In the genomic region with DNA sequence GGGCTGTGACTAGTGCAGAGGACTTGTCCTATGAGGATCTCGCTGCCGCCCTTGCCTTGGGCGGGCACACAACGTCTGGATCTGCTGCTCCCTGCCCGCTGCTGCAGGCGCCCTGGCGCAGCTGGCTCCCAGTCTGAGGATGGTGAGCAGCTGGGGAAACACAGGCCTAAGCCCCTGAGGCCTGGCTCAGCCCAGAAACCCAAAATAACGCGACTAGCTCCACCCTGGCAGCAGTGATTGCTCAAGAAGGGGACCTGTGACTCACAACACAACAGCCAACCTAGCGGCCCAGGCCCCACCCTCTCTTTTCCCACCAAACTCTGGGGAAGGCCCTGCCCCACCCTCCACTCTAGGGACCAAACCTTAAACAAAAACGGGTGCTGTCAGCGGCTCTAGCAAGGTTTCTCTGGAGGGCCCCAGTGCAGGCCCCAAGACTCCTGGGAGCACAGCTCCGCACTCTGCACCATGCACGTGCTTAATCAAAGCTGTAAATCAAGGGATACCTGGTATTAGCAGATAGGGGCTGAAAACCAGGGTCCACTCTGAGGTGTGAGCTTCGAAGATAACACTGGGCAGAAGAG, we compare ENCODE assay signal across 9 mouse cellular contexts. TPM values are rescaled to one million over a fixed set of nuclear protein-coding genes. Genes with fewer than 3 reads are reported as not detected.
DNase-seq lines count a peak whose midpoint lies in the region; ATAC-seq and TF ChIP-seq lines count a peak whose summit lies in the region.
"Had no signal": no experiment of that assay in that cellular context is flagged by ENCODE, and none has a peak within 500 bp of the region (broad histone marks: within the 10 kb centered on the region; RNA-seq: fewer than 3 reads in every experiment).

No protein-coding gene starts in this region.

- H3K27ac ChIP-seq in bone marrow, adult 2 months (ENCODE audit: control insufficient read depth, insufficient read depth, low read depth, low read length, poor library complexity) = peak overlapping the region; percentile 40; the same call in 1 of the 2 replicates
- no peak overlapping the region for H3K27ac ChIP-seq in liver, embryonic 15.5 days (replicated peaks)

- no peaks in the 10 kb centered on the region for H3K4me1 ChIP-seq in bone marrow, adult 2 months (ENCODE audit: control insufficient read depth, insufficient read depth, low read length)
- H3K4me1 ChIP-seq in liver, embryonic 15.5 days (replicated peaks) = peaks cover 56% of the 10 kb centered on the region

- no peak overlapping the region for H3K9ac ChIP-seq in liver, embryonic 15.5 days

- no peak for TF ChIP-seq POLR2A in bone marrow, adult 2 months (IDR thresholded peaks at IDR 0.05; ENCODE audit: borderline replicate concordance, control insufficient read depth, low read depth, low read length)

- 72% methylated on average over 15 of the region's 15 CpGs for WGBS in bone marrow, adult 2 months
- WGBS in liver, embryonic 15.5 days (ENCODE audit: insufficient replicate concordance) = 68% methylated on average over 15 of the region's 15 CpGs

- no peak overlapping the region for H3K4me2 ChIP-seq in liver, embryonic 15.5 days

- TF ChIP-seq CTCF in bone marrow, adult 2 months (IDR thresholded peaks at IDR 0.05; ENCODE audit: control insufficient read depth, insufficient read depth, low read length) = no peak

- H3K4me3 ChIP-seq in bone marrow, adult 2 months (replicated peaks; ENCODE audit: control insufficient read depth, low read depth, low read length) = no peak overlapping the region
- no peak overlapping the region for H3K4me3 ChIP-seq in liver, embryonic 15.5 days (replicated peaks)

- 0 out of 2 replicates have a peak, but pooled peaks have one; percentile 24 for ATAC-seq in liver, embryonic 15.5 days (ENCODE audit: insufficient read depth)
- no peak for ATAC-seq in inflammation-experienced regulatory T-cells, adult 6 months

- no peaks in the 10 kb centered on the region for H3K9me3 ChIP-seq in liver, embryonic 15.5 days (replicated peaks)

- no peaks in the 10 kb centered on the region for H3K27me3 ChIP-seq in liver, embryonic 15.5 days

- H3K36me3 ChIP-seq in liver, embryonic 15.5 days (replicated peaks) = peaks cover 87% of the 10 kb centered on the region

- DNase-seq in heart, adult 11 months = peak; percentile 94
- DNase-seq in heart, adult 9 months (ENCODE audit: low spot score in 2 of 2) = no peak
- DNase-seq in 3134 (ENCODE audit: extremely low read depth, insufficient read length, low spot score) = peak; percentile 92
- no peak for DNase-seq in right cerebral cortex, adult 18-20 months
- no peak for DNase-seq in thymus, postnatal 4 days
- DNase-seq: kidney, postnatal 36 days had no signal

RNA-seq across cellular contexts. Expression of a gene that starts 23.1 kb away (rescaled TPM):
- 37.6 and 43.7 TPM in 2 replicates for polyA plus RNA-seq in bone marrow, adult 2 months (2011; ENCODE audit: insufficient read depth, insufficient read length, low replicate concordance, missing spikeins)
- 37.6 and 40.1 TPM in 2 replicates for polyA plus RNA-seq in liver, embryonic 15.5 days (2015; fragmentation: Nextera tagmentation; extraction: Ambion mirVana)
- polyA plus RNA-seq in inflammation-experienced regulatory T-cells, adult 6 months (2017; shearing (Covaris generic)) = 10 to 100 TPM; 13.7 to 26.5 (median 16.2) TPM

Comparison
In these comparisons a context has a peak if more than half of its experiments do, and no peak if none do; other contexts are left out.
1. DNase-seq: peak in heart, adult 11 months (single experiment) and 3134 (single experiment); none in heart, adult 9 months (0 of 2), right cerebral cortex, adult 18-20 months (single experiment) and thymus, postnatal 4 days (single experiment).